Mouse (Mus musculus): ENCODE measurements around the gene Amz2. TPM values are rescaled to one million over a fixed set of nuclear protein-coding genes. Genes with fewer than 3 reads are reported as not detected.
A peak's percentile ranks its signal among the peaks of the same experiment; 100 is the strongest.

The Amz2 gene
- total and polyA plus RNA-seq, 2 experiments from 2014 or later = 46.2 to 213 TPM

GRCm38 (mm10) chr11:109444600-109444999 is 18.9 kb downstream of the Amz2 start:
- peak; percentile 53 for TF ChIP-seq CTCF (IDR thresholded peaks at IDR 0.05; ENCODE audit: low read depth)
- Histone ChIP-seq H3K36me3 (ENCODE audit: insufficient read depth) (no peaks in the 10 kb centered on the region), H3K4me1 (ENCODE audit: insufficient read depth) (0 out of 2 replicates have a peak, but pooled peaks cover 3% of the 10 kb centered on the region), H3K4me3 (ENCODE audit: low read depth, low read length) (no peak overlapping the region), H3K4me2 (ENCODE audit: low read depth) (no peak overlapping the region), H3K9me3 (ENCODE audit: low read length) (no peaks in the 10 kb centered on the region), H3K9ac (no peak overlapping the region), H3K27me3 (ENCODE audit: insufficient read depth, low read length) (no peaks in the 10 kb centered on the region), H3K27ac (ENCODE audit: low read depth, low read length) (no peak overlapping the region)
- no peak for DNase-seq
- no peak for ATAC-seq
- 56% methylated on average over 7 of the region's 7 CpGs for WGBS

- DNase-seq = peak; percentile 64
- peak; percentile 80 for TF ChIP-seq CTCF (IDR thresholded peaks at IDR 0.05; ENCODE audit: low read depth)
- H3K27me3 ChIP-seq (ENCODE audit: insufficient read depth, low read length) = no peaks in the 10 kb centered on the region
- H3K4me3 ChIP-seq (ENCODE audit: low read depth, low read length) = no peak overlapping the region
- H3K4me2 ChIP-seq (ENCODE audit: low read depth) = no peak overlapping the region
- peak; percentile 51; the same call in 1 of the 2 replicates for ATAC-seq
- no peak overlapping the region for H3K9ac ChIP-seq
- no peaks in the 10 kb centered on the region for H3K9me3 ChIP-seq (ENCODE audit: low read length)
- no peak overlapping the region for H3K27ac ChIP-seq (ENCODE audit: low read depth, low read length)
- 0 out of 2 replicates have a peak, but pooled peaks cover 3% of the 10 kb centered on the region for H3K4me1 ChIP-seq (ENCODE audit: insufficient read depth)
- no peaks in the 10 kb centered on the region for H3K36me3 ChIP-seq (ENCODE audit: insufficient read depth)
- WGBS = 36% methylated on average over 13 of the region's 13 CpGs
These were observed 19.8 kb downstream of the Amz2 start for GRCm38 (mm10) chr11:109445438-109446035.

- DNase-seq = no peak
- no peak overlapping the region for H3K9ac ChIP-seq
- no peaks in the 10 kb centered on the region for H3K4me1 ChIP-seq (ENCODE audit: insufficient read depth)
- H3K27me3 ChIP-seq (ENCODE audit: insufficient read depth, low read length) = no peaks in the 10 kb centered on the region
- peak; percentile 50; the same call in 1 of the 2 replicates for ATAC-seq
- no peaks in the 10 kb centered on the region; the same call in 1 of the 2 replicates for H3K36me3 ChIP-seq (ENCODE audit: insufficient read depth)
- H3K4me2 ChIP-seq (ENCODE audit: low read depth) = no peak overlapping the region; the same call in 1 of the 2 replicates
- H3K27ac ChIP-seq (ENCODE audit: low read depth, low read length) = no peak overlapping the region
- no peak overlapping the region for H3K4me3 ChIP-seq (ENCODE audit: low read depth, low read length)
- no peaks in the 10 kb centered on the region for H3K9me3 ChIP-seq (ENCODE audit: low read length)
- no peak for TF ChIP-seq CTCF (IDR thresholded peaks at IDR 0.05; ENCODE audit: low read depth)
- WGBS = 71% methylated on average over 11 of the region's 11 CpGs
These were observed 25.4 kb downstream of the Amz2 start for GRCm38 (mm10) chr11:109451169-109451568.

- Histone ChIP-seq H3K9me3 (ENCODE audit: low read length) (no peaks in the 10 kb centered on the region), H3K9ac (no peak overlapping the region), H3K4me1 (ENCODE audit: insufficient read depth) (no peaks in the 10 kb centered on the region), H3K4me3 (ENCODE audit: low read depth, low read length) (no peak overlapping the region), H3K27ac (ENCODE audit: low read depth, low read length) (no peak overlapping the region), H3K27me3 (ENCODE audit: insufficient read depth, low read length) (no peaks in the 10 kb centered on the region), H3K4me2 (ENCODE audit: low read depth) (no peak overlapping the region), H3K36me3 (ENCODE audit: insufficient read depth) (no peaks in the 10 kb centered on the region; the same call in 1 of the 2 replicates)
- WGBS = 86% methylated on average over 5 of the region's 5 CpGs
- no peak for ATAC-seq
- DNase-seq = no peak
- no peak for TF ChIP-seq CTCF (IDR thresholded peaks at IDR 0.05; ENCODE audit: low read depth)
These were observed 30.5 kb downstream of the Amz2 start for GRCm38 (mm10) chr11:109456261-109456660.

DNA sequence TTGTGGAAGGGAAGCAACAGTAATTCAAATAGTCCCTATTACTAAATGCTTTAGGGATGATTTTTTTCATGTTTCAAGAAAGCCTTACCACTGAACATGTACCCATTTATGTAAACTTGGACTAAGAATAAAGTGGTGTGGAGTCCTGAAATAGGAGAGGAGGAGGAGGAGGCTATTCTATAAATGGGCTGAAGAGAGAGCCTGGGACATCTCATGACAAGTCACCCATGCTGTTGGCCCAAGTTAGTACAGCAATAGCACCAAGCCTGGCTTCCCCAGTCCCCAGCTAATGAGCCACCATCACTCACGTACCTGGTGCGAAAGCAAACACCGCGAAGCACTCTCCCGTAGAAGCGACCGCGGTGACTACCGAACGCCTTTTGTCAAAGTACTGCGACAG is 32.4 kb downstream of the Amz2 start:
- no peak overlapping the region for H3K27ac ChIP-seq (ENCODE audit: low read depth, low read length)
- TF ChIP-seq CTCF (IDR thresholded peaks at IDR 0.05; ENCODE audit: low read depth) = no peak
- DNase-seq (no peak), ATAC-seq (no peak)
- H3K4me1 ChIP-seq (ENCODE audit: insufficient read depth) = no peaks in the 10 kb centered on the region
- 97% methylated on average over 11 of the region's 11 CpGs for WGBS
- H3K36me3 ChIP-seq (ENCODE audit: insufficient read depth) = no peaks in the 10 kb centered on the region; the same call in 1 of the 2 replicates
- no peak overlapping the region for H3K4me3 ChIP-seq (ENCODE audit: low read depth, low read length)
- no peaks in the 10 kb centered on the region for H3K9me3 ChIP-seq (ENCODE audit: low read length)
- H3K4me2 ChIP-seq (ENCODE audit: low read depth) = no peak overlapping the region
- H3K27me3 ChIP-seq (ENCODE audit: insufficient read depth, low read length) = no peaks in the 10 kb centered on the region
- no peak overlapping the region for H3K9ac ChIP-seq

DNA sequence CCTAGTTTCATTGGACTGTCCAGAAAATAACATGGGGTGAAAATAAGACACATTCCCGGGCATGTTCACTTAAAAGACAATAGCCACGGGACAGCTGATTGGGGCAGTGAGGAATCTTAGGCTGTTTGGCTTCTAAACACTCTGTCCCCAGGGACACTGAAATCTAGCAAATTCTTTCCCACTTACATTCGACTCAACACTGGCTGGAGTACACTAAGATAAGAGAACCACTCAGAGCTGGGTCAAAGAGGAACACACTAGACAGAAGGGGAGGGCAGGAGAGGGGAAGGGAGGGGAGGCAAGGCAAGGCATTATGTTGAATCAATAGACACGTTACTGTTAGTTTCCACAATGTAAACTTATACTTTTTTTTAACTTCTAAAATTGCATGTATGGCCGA is 34.8 kb downstream of the Amz2 start:
- DNase-seq (no peak), ATAC-seq (no peak)
- Histone ChIP-seq H3K4me2 (ENCODE audit: low read depth) (no peak overlapping the region), H3K9ac (no peak overlapping the region), H3K36me3 (ENCODE audit: insufficient read depth) (no peaks in the 10 kb centered on the region), H3K9me3 (ENCODE audit: low read length) (no peaks in the 10 kb centered on the region), H3K27me3 (ENCODE audit: insufficient read depth, low read length) (no peaks in the 10 kb centered on the region), H3K27ac (ENCODE audit: low read depth, low read length) (no peak overlapping the region), H3K4me1 (ENCODE audit: insufficient read depth) (no peaks in the 10 kb centered on the region), H3K4me3 (ENCODE audit: low read depth, low read length) (no peak overlapping the region)
- no peak for TF ChIP-seq CTCF (IDR thresholded peaks at IDR 0.05; ENCODE audit: low read depth)
- 79% methylated on average over 5 of the region's 5 CpGs for WGBS

DNA sequence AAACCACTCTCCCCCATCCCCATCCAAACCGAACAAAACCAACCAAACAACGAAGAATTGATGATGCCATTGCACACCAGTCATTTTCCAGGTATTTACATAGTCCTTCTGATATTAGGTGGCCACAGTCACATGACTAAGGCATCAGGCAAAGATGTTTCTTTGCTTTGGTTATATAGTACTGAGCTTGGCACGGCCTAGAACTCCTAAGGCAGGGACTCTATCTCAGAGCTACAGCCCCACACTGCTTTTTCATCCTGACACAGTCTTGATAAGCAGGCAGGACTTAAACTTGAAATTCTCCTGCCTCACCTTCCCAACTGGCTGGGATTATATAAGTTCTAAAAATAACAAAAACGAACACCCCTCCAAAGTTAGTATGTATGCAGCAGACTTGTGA is 39.3 kb downstream of the Amz2 start:
- Histone ChIP-seq H3K9ac (no peak overlapping the region), H3K27ac (ENCODE audit: low read depth, low read length) (no peak overlapping the region), H3K4me3 (ENCODE audit: low read depth, low read length) (no peak overlapping the region), H3K9me3 (ENCODE audit: low read length) (no peaks in the 10 kb centered on the region), H3K4me2 (ENCODE audit: low read depth) (no peak overlapping the region), H3K4me1 (ENCODE audit: insufficient read depth) (no peaks in the 10 kb centered on the region), H3K27me3 (ENCODE audit: insufficient read depth, low read length) (no peaks in the 10 kb centered on the region), H3K36me3 (ENCODE audit: insufficient read depth) (no peaks in the 10 kb centered on the region)
- no peak for DNase-seq
- no peak for ATAC-seq
- WGBS = 92% methylated on average over 4 of the region's 4 CpGs
- no peak for TF ChIP-seq CTCF (IDR thresholded peaks at IDR 0.05; ENCODE audit: low read depth)
